Mouse (Mus musculus) heart, postnatal 25 days (tissue): ENCODE data around the gene N6amt1. TPM values are rescaled to one million over a fixed set of nuclear protein-coding genes. Genes with fewer than 3 reads are reported as not detected.
A peak's percentile ranks its signal among the peaks of the same experiment; 100 is the strongest.

Experiments
- DNase-seq: peaks from one replicate; pipeline ENCODE4 v3.0.0; 2022; ENCODE audit warnings: low spot score
- intact Hi-C: fragments of 180-260 bp; cut with DNase I; formaldehyde crosslinking; loops from one replicate; pipeline ENCODE4 v1.15.1; 2025
- total RNA-seq, 2 experiments: library from RNA; stranded (reverse); gene quantifications; 2 replicates each; pipeline ENCODE4 v1.2.3; 2021

Gene N6amt1
- 10 to 100 TPM; 16.0 to 17.2 TPM for total RNA-seq

- DNase-seq: peak; percentile 89
- intact Hi-C loops: no loop called here
Measured at GRCm38 (mm10) chr16:87354075-87354583, at the start of gene N6amt1. Gene N6amt1 (plus strand): TSS chr16:87354185.

DNA sequence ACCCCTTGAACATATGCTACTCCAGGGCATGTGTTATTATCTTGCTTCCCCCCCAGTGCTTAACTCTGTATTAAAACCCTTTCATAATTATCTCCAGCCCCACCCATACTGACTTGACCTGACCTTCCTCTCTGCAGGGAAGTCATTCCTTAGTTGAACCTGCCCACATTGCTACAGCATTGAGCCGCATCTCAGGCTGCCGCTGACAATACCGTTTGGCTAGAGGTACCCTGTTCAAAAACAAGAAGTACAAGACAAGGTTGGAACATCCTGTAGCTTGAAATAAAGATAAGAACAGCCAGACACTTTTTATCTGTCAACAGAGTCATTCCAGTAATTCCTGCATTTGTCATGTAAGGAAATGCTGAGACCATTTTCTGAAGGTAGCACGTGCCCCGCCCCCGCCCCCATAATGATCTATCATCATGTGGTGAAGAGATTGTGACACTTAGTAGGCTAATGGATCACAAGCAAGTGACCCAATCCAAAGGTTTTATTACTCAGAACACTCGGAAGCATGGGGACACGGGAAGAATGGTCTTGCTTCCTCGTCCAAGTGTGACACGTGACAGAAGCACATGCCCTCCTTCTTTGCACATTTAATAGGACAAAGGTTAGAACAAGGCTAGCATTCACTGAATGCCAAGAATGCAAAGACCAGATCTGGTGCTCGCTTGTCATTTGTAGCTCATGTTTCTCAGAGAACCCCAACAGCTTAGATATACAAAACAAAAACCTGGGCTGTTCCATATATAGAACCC, 48.6 kb upstream of the N6amt1 start:
- no peak for DNase-seq
- intact Hi-C loops: loop anchor here (5.0 kb wide), 1 partner anchor 43 kb away; no protein-coding TSS in a partner anchor

DNA sequence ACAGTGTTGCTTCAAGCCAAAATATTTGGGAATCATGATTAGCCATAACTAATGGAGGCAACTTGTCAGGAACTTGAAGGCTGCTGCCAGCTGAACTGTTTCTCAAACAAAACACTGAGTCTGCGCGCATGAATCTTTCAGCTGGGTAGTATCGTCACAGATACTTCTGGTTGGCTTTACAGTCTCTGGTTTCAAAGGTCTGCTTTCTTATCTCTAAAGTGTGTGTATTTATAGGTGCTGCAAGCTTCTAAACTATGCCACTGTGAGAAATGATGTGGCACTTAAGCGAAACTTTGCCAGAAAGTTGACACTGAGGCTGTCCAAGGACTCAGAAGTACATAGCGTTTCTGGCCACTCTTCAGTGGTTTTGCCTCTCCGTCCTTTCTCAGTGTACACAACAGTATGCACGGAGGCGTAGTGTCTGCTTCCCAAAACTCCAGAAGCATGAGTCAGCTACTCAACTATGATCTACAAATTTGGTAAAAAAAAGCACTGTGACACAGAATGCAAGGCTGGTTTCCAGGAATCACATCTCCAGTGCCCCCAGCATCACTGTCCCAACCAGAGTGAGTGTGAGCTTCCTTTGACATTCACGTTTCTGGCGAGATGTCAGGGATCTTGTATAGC, 46.8 kb upstream of the N6amt1 start:
- intact Hi-C loops: loop anchor here (5.0 kb wide), 1 partner anchor 45 kb away; no protein-coding TSS in a partner anchor
- peak; percentile 8 for DNase-seq

- intact Hi-C loops: no loop called here
- no peak for DNase-seq
Measured at GRCm38 (mm10) chr16:87310659-87311058, 43.3 kb upstream of the N6amt1 start.

DNA sequence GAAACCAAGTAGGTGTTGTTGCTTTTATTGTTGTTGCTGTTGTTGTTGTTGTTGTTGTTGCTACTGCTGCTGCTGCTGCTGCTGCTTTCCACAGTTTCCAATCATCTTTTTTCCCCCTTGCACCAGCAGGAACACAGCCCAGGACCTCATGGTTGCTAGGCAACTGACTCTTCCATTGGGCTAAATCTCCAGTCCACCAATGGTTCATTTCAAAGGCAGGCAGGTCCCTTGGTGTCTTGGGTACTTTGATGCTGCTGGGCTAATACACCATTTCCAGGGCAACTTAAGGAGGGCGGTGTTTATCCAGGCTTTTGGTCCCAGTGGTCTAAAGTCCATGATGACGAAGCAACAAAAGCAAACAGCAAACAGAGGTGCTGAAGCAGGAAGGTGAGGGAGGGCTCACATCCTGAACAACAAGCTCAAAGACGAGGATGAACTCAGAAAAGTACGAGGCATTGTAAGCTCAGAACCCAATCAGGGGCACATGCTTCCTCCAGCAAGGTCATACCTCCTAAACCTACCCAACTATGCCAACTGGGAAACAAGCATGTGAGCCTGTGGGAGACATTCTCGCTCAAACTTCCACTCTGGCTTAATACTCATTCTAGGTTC, 35.7 kb upstream of the N6amt1 start:
- intact Hi-C loops: no loop called here

GRCm38 (mm10) chr16:87318998-87319397, 35.0 kb upstream of the N6amt1 start:
- no peak for DNase-seq
- intact Hi-C loops: no loop called here

More for the DNA sequence above, 35.7 kb upstream of the N6amt1 start:
- DNase-seq: no peak

DNA sequence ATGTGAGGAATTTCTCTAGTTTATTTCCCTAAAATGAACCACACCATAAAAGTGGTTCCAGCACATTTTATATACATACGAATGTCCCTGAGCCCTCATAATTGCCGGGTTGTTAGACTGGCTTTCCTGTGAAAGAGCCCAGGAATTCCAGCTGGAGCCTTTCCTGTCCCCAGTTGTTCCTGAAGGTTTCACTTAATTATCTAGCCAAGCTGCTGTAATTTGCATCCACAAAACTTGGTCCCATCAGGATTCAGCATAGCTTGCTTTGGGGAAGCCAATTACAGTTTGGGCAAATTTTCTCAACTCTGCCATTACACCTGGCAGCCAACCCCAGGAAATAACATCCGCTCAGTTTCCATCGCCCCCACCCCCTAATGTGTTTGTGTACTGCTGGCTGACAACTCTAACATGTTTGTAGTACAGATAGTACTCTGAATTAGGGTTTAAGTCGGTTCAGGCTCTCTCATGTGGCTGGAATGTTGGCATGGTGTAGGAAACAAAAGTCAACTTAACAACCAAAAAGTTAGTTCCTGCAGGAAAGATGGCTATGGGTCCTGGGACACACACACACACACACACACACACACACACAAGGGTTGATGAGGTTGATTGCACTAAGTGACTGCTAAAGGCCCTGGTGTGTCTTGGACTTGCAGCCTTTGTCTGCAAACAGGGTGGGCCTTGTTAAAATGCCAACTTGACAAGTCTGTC, 34.3 kb upstream of the N6amt1 start:
- DNase-seq: peak; percentile 19
- intact Hi-C loops: no loop called here

DNA sequence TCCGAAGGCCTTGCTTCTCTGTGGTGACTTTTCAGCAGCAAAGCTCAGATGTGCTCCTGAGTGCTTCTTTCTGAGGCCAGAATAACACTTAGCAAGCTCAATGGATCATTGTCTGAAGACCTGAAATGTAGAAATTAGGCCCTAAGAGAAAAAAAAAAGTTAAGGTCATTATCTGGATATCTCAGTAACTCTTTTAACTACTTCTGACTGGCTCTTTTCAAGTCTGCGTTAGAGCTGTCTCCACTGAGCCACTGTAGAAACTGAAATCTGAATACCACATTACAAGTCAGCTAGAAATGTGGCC, 33.8 kb upstream of the N6amt1 start:
- intact Hi-C loops: no loop called here
- no peak for DNase-seq

DNA sequence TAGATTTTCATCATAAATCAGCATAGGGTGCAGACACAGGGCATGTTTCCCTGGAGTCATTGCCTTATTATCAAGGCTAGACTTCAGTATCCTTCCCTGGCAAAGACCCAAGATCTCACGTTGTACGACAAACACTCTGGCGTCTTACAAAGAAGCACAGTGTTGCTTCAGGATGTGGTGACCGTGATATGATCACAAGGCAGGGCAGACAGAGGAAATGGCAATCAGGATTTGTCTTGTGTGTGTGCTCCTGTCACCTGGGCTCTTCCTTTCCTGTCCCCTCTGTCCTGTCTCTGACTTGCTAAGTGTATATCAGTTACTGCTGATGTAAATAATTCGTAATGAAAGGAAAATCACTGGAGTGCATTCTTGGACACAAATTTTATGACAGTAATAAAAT, 29.4 kb upstream of the N6amt1 start:
- intact Hi-C loops: no loop called here
- no peak for DNase-seq

DNA sequence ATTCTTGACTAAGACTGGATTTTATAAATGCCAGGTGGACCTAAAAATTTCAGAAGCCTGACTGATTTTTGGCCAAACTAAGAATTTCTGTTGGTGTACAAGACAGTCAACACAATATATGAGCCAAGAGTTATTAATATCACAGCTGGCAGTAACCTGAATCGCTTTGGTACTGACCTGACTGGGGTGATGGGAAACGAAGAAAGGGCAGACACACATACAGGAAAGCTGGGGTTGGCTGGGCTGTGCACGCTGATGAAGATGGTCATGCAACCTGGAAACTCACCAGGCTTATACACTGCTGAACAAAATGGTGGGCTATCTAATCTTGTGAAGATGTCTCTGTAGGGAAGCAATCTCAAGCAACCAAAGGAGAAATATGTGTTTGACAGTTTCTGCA, 24.0 kb upstream of the N6amt1 start:
- intact Hi-C loops: no loop called here
- no peak for DNase-seq

GRCm38 (mm10) chr16:87334756-87335155, 19.2 kb upstream of the N6amt1 start:
- intact Hi-C loops: no loop called here
- DNase-seq: no peak

DNA sequence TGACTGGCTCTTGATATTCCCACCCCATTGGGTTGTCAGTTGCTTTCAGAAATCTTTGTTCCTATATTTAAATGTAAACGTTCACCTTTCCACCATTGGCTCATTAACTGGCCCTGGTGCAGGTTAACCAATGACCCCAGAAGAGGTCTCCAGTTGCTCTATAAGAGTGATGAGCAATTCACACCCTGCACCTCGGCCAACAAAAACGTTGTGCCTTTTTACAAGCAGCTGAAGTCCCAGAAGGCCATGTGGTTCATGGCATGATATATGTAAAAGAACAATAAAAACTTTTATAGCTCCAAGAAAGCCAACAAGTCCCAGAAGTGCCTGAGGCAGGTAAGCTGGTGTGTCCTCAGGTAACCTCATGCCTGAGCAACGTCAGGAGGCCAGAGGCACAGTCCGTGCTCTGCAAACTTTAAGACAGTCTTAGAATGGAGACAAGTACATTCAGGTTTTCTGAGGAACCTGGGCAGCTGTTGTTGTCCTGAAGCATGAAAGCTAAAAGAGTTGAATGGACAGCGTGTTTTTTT, 12.9 kb upstream of the N6amt1 start:
- intact Hi-C loops: no loop called here
- no peak for DNase-seq

DNA sequence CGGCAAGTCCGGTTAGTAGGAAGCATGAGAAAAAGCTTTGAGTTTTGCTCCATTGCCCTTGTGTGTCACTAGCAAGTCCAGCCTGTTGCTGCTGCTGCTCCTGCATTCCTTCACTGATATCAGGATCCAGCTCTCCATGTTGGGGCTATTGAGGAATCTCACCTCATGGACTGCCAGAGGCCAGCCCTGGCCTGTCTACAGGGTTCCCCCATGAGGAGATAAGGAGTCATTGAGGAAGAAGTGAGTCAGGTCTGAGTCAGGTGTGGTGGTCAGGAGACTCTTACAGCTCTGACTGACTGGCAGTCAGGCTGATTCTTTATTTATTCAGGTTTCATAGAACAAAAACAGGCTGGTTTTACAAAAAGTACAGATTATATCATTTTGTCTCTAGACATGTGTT, 5.9 kb upstream of the N6amt1 start:
- DNase-seq: no peak
- intact Hi-C loops: no loop called here

DNA sequence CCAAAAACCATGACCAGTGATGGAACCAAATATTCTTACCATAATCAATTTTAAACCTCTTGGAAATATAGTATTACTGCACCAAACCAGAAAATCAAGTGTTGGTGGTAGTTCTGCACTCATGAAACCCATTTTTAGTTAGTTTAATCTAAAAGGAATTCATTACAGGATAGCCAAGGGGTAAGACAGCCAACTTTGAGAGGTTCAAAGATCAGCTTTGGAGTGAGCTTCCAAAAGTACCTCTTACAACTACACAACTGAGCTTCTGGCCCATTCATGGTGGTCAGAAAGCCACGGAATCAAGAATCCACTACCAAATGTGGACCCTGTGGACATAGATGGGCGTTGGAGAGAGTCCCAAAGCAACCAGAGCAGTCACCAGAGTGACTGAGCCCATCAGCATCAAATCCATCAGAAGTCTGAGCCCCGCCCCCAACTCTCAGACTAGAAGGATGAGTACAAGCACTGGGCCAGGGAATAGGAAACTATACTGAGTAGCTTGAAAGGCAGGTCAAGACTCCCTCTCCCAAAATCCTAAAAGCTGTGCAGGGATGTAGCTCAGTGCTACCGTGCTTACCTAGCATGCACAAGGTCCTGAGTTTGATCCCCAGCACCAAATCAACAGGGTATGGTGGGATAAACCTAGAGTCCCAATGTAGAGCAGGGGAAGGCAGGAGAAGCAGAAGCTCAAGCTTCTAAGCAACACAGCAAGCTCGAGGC, 2.4 kb upstream of the N6amt1 start:
- DNase-seq: no peak
- intact Hi-C loops: no loop called here

GRCm38 (mm10) chr16:87353605-87354004, 380 bp upstream of the N6amt1 start:
- intact Hi-C loops: no loop called here
- DNase-seq: no peak

DNA sequence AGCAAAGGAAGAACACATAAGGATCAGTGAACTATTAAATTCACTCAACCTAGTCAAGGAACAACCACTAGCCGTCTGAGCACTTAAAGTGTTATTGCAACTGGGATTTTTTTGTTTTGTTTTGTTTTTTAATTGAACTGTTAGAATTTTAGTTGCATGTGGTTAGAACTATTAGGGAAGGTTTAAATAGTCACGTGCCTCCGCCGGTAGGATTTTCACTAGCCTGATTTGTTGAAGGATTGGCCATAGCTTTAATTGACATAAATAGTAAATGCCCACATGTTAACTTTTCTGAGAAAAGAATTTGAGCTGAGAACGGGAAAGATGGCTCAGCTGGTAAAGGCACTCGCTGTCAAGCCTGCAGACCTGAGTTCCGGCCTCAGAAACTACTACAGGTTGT, 763 bp downstream of the N6amt1 start:
- no peak for DNase-seq
- intact Hi-C loops: no loop called here

GRCm38 (mm10) chr16:87360096-87360495, 6.1 kb downstream of the N6amt1 start:
- intact Hi-C loops: no loop called here
- DNase-seq: no peak

DNA sequence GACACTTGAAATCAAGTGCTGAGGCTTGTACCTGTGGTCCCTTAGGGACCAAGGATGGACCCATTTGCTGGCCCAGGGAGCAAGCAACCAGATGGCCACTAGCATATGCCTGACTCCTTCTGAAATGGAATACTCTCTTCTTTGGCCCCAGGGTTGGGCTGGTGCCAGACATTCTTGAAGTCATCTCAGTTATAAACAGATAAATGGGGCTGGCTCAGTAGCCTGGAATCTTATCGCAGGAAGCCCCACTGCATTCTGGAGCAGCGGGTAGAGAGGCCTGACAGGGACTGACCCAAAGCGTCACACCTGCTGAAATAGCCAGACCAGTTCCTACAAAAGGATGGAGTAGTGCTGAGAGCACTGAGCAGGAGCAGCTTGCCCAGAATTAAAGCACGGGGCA, 10.2 kb downstream of the N6amt1 start:
- intact Hi-C loops: no loop called here
- no peak for DNase-seq

GRCm38 (mm10) chr16:87366035-87366434, 12.1 kb downstream of the N6amt1 start:
- intact Hi-C loops: no loop called here

DNA sequence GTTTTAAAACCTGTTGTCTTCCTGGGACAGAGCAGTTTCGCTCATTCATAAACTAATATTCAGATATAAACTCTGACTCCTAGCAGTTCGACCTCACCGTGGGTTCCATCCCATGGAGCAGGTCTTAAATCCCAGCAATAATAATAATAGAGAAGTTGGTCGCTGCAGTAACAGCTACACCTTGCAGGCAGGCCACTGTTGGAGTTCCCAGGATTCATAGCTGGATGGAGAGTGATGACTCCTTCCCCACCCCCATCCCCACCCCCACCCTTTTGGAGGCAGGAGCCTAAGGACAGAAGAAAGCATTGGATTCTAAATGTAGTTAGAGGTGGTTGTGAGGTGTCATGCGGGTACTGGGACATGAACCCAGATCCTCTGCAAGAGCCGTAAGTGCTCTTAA, 12.5 kb downstream of the N6amt1 start:
- no peak for DNase-seq
- intact Hi-C loops: no loop called here

More at GRCm38 (mm10) chr16:87366035-87366434, 12.1 kb downstream of the N6amt1 start:
- DNase-seq: no peak
